Mouse (Mus musculus) liver, embryonic 16.5 days (tissue): ENCODE results near the gene Acd. TPM values are rescaled to one million over a fixed set of nuclear protein-coding genes. Genes with fewer than 3 reads are reported as not detected.
A peak's percentile ranks its signal among the peaks of the same experiment; 100 is the strongest.

ENCODE experiments used
- ATAC-seq: fragments of 200-750 bp; cut with Nextera tagmentation; 2 replicates; pipeline ENCODE4 v1.8.0; 2017; ENCODE audit warnings: low read depth, mild to moderate bottlenecking, moderate number of reproducible peaks, moderate library complexity
- H3K27ac ChIP-seq: fragments of 300-500 bp; sonication (generic); 2 replicates; pipeline ENCODE4 v1.5.1; 2014; ENCODE audit warnings: mild to moderate bottlenecking, low read length
- H3K27me3 ChIP-seq: fragments of 300-500 bp; sonication (generic); 2 replicates; pipeline ENCODE4 v1.6.1; 2014; ENCODE audit warnings: low read depth, low read length, mixed read lengths; ENCODE audit not compliant: control insufficient read depth, insufficient read depth
- H3K36me3 ChIP-seq: fragments of 300-500 bp; sonication (generic); 2 replicates; pipeline ENCODE4 v1.6.1; 2014; ENCODE audit warnings: mild to moderate bottlenecking; ENCODE audit not compliant: control insufficient read depth, insufficient read depth
- H3K4me1 ChIP-seq: fragments of 300-500 bp; sonication (generic); 2 replicates; pipeline ENCODE4 v1.6.1; 2014; ENCODE audit warnings: low read depth, low read length, mixed read lengths; ENCODE audit not compliant: control insufficient read depth
- H3K4me2 ChIP-seq: fragments of 300-500 bp; sonication (generic); 2 replicates; pipeline ENCODE4 v1.6.1; 2014; ENCODE audit warnings: low read depth, low read length, mixed read lengths
- H3K4me3 ChIP-seq: fragments of 300-500 bp; sonication (generic); 2 replicates; pipeline ENCODE4 v1.5.1; 2014; ENCODE audit warnings: low read depth, mild to moderate bottlenecking, low read length
- H3K9ac ChIP-seq: fragments of 300-500 bp; sonication (generic); 2 replicates; pipeline ENCODE4 v1.6.1; 2014; ENCODE audit warnings: low read depth, low read length
- H3K9me3 ChIP-seq: fragments of 300-500 bp; sonication (generic); replicated peaks from 2 replicates; pipeline ENCODE4 v1.6.1; 2016; ENCODE audit warnings: low read length; ENCODE audit not compliant: control insufficient read depth
- WGBS: fragments of 180-500 bp; shearing (Covaris S2); extraction: QIAGEN DNeasy Blood & Tissue Kit; methylation state at CpG from one replicate; pipeline ENCODE4 v1.1.7; 2014; ENCODE audit not compliant: insufficient replicate concordance; 5-methylcytosine and 5-hydroxymethylcytosine counted together
- polyA plus RNA-seq: library from polyadenylated mRNA; unstranded; fragments of >200 nt; fragmentation: Nextera tagmentation; extraction: Ambion mirVana; gene quantifications from 2 replicates; pipeline ENCODE4 v1.2.1, GENCODE M21; 2015

The Acd gene
- polyA plus RNA-seq, 1 experiment from 2014 or later, result 19.1 TPM

- no peak for ATAC-seq
- Histone ChIP-seq H3K27me3 (no peaks in the 10 kb centered on the region), H3K4me2 (no peak overlapping the region), H3K27ac (no peak overlapping the region), H3K9me3 (no peaks in the 10 kb centered on the region), H3K36me3 (peaks cover 20% of the 10 kb centered on the region), H3K4me3 (no peak overlapping the region; the same call in 1 of the 2 replicates), H3K4me1 (no peaks in the 10 kb centered on the region; the same call in 1 of the 2 replicates), H3K9ac (no peak overlapping the region)
- WGBS, result 55% methylated on average over 6 of the region's 6 CpGs
Observed at GRCm38 (mm10) chr8:105686551-105686950, 14.4 kb downstream of the Acd start.

- H3K4me1 ChIP-seq, result no peaks in the 10 kb centered on the region; the same call in 1 of the 2 replicates
- 3% methylated on average over 26 of the region's 26 CpGs for WGBS
- H3K4me2 ChIP-seq, result peak within 1 kb of the TSS; percentile 34
- no peak within 1 kb of the TSS for H3K27ac ChIP-seq
- peaks cover 27% of the 10 kb centered on the region for H3K36me3 ChIP-seq
- peak within 1 kb of the TSS; percentile 16 for H3K4me3 ChIP-seq
- no peaks in the 10 kb centered on the region for H3K27me3 ChIP-seq
- ATAC-seq, result peak; percentile 30
- H3K9ac ChIP-seq, result no peak within 1 kb of the TSS
- no peaks in the 10 kb centered on the region for H3K9me3 ChIP-seq
Observed at GRCm38 (mm10) chr8:105685796-105686308, 15.1 kb downstream of the Acd start, which contains the start of gene Carmil2. Gene Carmil2, plus strand, starts transcription at chr8:105686274.

- Histone ChIP-seq H3K4me1 (no peaks in the 10 kb centered on the region; the same call in 1 of the 2 replicates), H3K9ac (no peak overlapping the region), H3K4me3 (no peak overlapping the region), H3K4me2 (0 out of 2 replicates have a peak overlapping the region, but pooled peaks have one; percentile 34), H3K27me3 (no peaks in the 10 kb centered on the region), H3K27ac (no peak overlapping the region), H3K36me3 (peaks cover 33% of the 10 kb centered on the region), H3K9me3 (no peaks in the 10 kb centered on the region)
- no peak for ATAC-seq
- WGBS, result 60% methylated on average over 7 of the region's 7 CpGs
Observed at GRCm38 (mm10) chr8:105685325-105685724, 15.6 kb downstream of the Acd start.

GRCm38 (mm10) chr8:105677891-105678290, 23.0 kb downstream of the Acd start:
- Histone ChIP-seq H3K4me3 (no peak overlapping the region), H3K9me3 (no peaks in the 10 kb centered on the region), H3K36me3 (peaks cover 87% of the 10 kb centered on the region), H3K27me3 (no peaks in the 10 kb centered on the region), H3K27ac (no peak overlapping the region), H3K9ac (no peak overlapping the region), H3K4me1 (no peaks in the 10 kb centered on the region), H3K4me2 (no peak overlapping the region)
- WGBS, result 71% methylated on average over 1 of the region's 1 CpGs
- no peak for ATAC-seq

GRCm38 (mm10) chr8:105661167-105661566, 39.7 kb downstream of the Acd start:
- H3K27ac ChIP-seq, result no peak overlapping the region
- WGBS, result 66% methylated on average over 3 of the region's 3 CpGs
- H3K9me3 ChIP-seq, result no peaks in the 10 kb centered on the region
- ATAC-seq, result no peak
- peaks cover 23% of the 10 kb centered on the region for H3K36me3 ChIP-seq
- H3K4me2 ChIP-seq, result no peak overlapping the region
- H3K4me3 ChIP-seq, result no peak overlapping the region
- H3K27me3 ChIP-seq, result no peaks in the 10 kb centered on the region
- no peak overlapping the region for H3K9ac ChIP-seq
- H3K4me1 ChIP-seq, result no peaks in the 10 kb centered on the region

- Histone ChIP-seq H3K4me1 (no peaks in the 10 kb centered on the region), H3K9me3 (no peaks in the 10 kb centered on the region), H3K4me3 (no peak overlapping the region), H3K9ac (no peak overlapping the region), H3K27ac (no peak overlapping the region), H3K36me3 (peaks cover 11% of the 10 kb centered on the region), H3K27me3 (no peaks in the 10 kb centered on the region), H3K4me2 (no peak overlapping the region)
- ATAC-seq, result no peak
Observed at GRCm38 (mm10) chr8:105657641-105658040, 43.3 kb downstream of the Acd start.

- no peaks in the 10 kb centered on the region for H3K27me3 ChIP-seq
Observed at GRCm38 (mm10) chr8:105648929-105649328, 52.0 kb downstream of the Acd start.

More at GRCm38 (mm10) chr8:105648929-105649328, 52.0 kb downstream of the Acd start:
- ATAC-seq, result no peak
- WGBS, result 93% methylated on average over 1 of the region's 1 CpGs
- Histone ChIP-seq H3K36me3 (peaks cover 29% of the 10 kb centered on the region), H3K9ac (no peak overlapping the region), H3K4me1 (no peaks in the 10 kb centered on the region; the same call in none of the 2 replicates), H3K4me3 (no peak overlapping the region), H3K4me2 (no peak overlapping the region), H3K9me3 (no peaks in the 10 kb centered on the region), H3K27ac (no peak overlapping the region)

Other genes starting within 250 kb of the Acd start
- gene Tppp3, start 229.6 kb downstream of the Acd start, polyA plus RNA-seq, result 2.8 and 5.9 TPM in 2 replicates
- gene Zdhhc1, start 204.2 kb downstream of the Acd start, polyA plus RNA-seq, result 1.6 and 2.2 TPM in 2 replicates
- 0.34 and 0.66 TPM in 2 replicates for gene Hsd11b2, start 182.3 kb downstream of the Acd start, polyA plus RNA-seq
- 51.0 and 54.0 TPM in 2 replicates for gene Atp6v0d1, start 135.1 kb downstream of the Acd start, polyA plus RNA-seq
- gene Ripor1, start 95.8 kb downstream of the Acd start, polyA plus RNA-seq, result 7.3 and 8.3 TPM in 2 replicates
- gene Ctcf, start 64.5 kb downstream of the Acd start, polyA plus RNA-seq, result 55.3 and 57.8 TPM in 2 replicates
- 0.13 TPM in 1 of 2 replicates, not detected in the other for gene Agrp, start 63.7 kb downstream of the Acd start, polyA plus RNA-seq
- 0.33 and 0.40 TPM in 2 replicates for gene Carmil2, start 14.8 kb downstream of the Acd start, polyA plus RNA-seq
- 5.7 and 6.1 TPM in 2 replicates for gene Pard6a, start within 50 bp of the Acd start, polyA plus RNA-seq
- not detected in 2 replicates for gene 4933405L10Rik, start 6.6 kb upstream of the Acd start, polyA plus RNA-seq
- 3.5 and 4.1 TPM in 2 replicates for gene Enkd1, start 7.1 kb upstream of the Acd start, polyA plus RNA-seq
- 1.6 and 1.8 TPM in 2 replicates for gene Gfod2, start 57.6 kb upstream of the Acd start, polyA plus RNA-seq
- 44.3 and 50.1 TPM in 2 replicates for gene Ranbp10, start 126.2 kb upstream of the Acd start, polyA plus RNA-seq
- 0.07 TPM in 2 replicates for gene Tsnaxip1, start 126.6 kb upstream of the Acd start, polyA plus RNA-seq
- gene Cenpt, start 152.2 kb upstream of the Acd start, polyA plus RNA-seq, result 19.1 and 20.5 TPM in 2 replicates
- 25.4 and 26.4 TPM in 2 replicates for gene Thap11, start 154.0 kb upstream of the Acd start, polyA plus RNA-seq
- 88.9 and 95.7 TPM in 2 replicates for gene Nutf2, start 159.5 kb upstream of the Acd start, polyA plus RNA-seq
- 15.9 and 17.4 TPM in 2 replicates for gene Edc4, start 179.8 kb upstream of the Acd start, polyA plus RNA-seq
- not detected in 2 replicates for gene Nrn1l, start 192.5 kb upstream of the Acd start, polyA plus RNA-seq
- gene Pskh1, start 199.3 kb upstream of the Acd start, polyA plus RNA-seq, result 10.0 and 12.2 TPM in 2 replicates
- 0.22 TPM in 1 of 2 replicates, not detected in the other for gene Ctrl, start 232.8 kb upstream of the Acd start, polyA plus RNA-seq
- 34.8 and 40.6 TPM in 2 replicates for gene Psmb10, start 237.3 kb upstream of the Acd start, polyA plus RNA-seq
- gene Lcat, start 242.3 kb upstream of the Acd start, polyA plus RNA-seq, result 88.0 and 97.1 TPM in 2 replicates